Mouse (Mus musculus) hindbrain, embryonic 11.5 days (tissue): ENCODE data around the gene Dazap1. TPM values are rescaled to one million over a fixed set of nuclear protein-coding genes. Genes with fewer than 3 reads are reported as not detected.
"Not testable (repeated sequence)": the region's sequence is repeated elsewhere in the genome, so short reads cannot be mapped to it uniquely, and the experiment has no call there.

Source experiments
- ATAC-seq: fragments of 200-750 bp; cut with Nextera tagmentation; 2 replicates; pipeline ENCODE4 v1.8.0; 2017; ENCODE audit warnings: mild to moderate bottlenecking, moderate TSS enrichment, moderate library complexity; ENCODE audit not compliant: low FRiP score
- DNase-seq: peaks from one replicate; pipeline ENCODE4 v3.0.0-alpha.2; 2015; ENCODE audit warnings: low spot score
- H3K27ac ChIP-seq: fragments of 300-500 bp; sonication (generic); 2 replicates; pipeline ENCODE4 v1.5.1; 2014; ENCODE audit warnings: mild to moderate bottlenecking, low read depth, low read length
- H3K27me3 ChIP-seq: fragments of 300-500 bp; sonication (generic); 2 replicates; pipeline ENCODE4 v1.6.1; 2014; ENCODE audit warnings: mild to moderate bottlenecking, low read length, moderate library complexity, mixed read lengths; ENCODE audit not compliant: control insufficient read depth, insufficient read depth
- H3K36me3 ChIP-seq: fragments of 300-500 bp; sonication (generic); 2 replicates; pipeline ENCODE4 v1.6.1; 2014; ENCODE audit warnings: mild to moderate bottlenecking, low read length, moderate library complexity, mixed read lengths; ENCODE audit not compliant: control insufficient read depth, insufficient read depth
- H3K4me1 ChIP-seq: fragments of 300-500 bp; sonication (generic); replicated peaks from 2 replicates; pipeline ENCODE4 v1.6.1; 2014; ENCODE audit warnings: low read length, mixed read lengths; ENCODE audit not compliant: control insufficient read depth, insufficient read depth
- H3K4me2 ChIP-seq: fragments of 300-500 bp; sonication (generic); replicated peaks from 2 replicates; pipeline ENCODE4 v1.6.1; 2014; ENCODE audit warnings: mild to moderate bottlenecking, low read depth, low read length
- H3K4me3 ChIP-seq: fragments of 300-500 bp; sonication (generic); 2 replicates; pipeline ENCODE4 v1.5.1; 2014; ENCODE audit warnings: low read depth, low read length
- H3K9ac ChIP-seq: fragments of 300-500 bp; sonication (generic); 2 replicates; pipeline ENCODE4 v1.6.1; 2014; ENCODE audit warnings: low read depth, low read length
- H3K9me3 ChIP-seq: fragments of 300-500 bp; sonication (generic); 2 replicates; pipeline ENCODE4 v1.6.1; 2016; ENCODE audit warnings: low read length; ENCODE audit not compliant: control insufficient read depth
- WGBS: fragments of 180-500 bp; shearing (Covaris S2); extraction: QIAGEN DNeasy Blood & Tissue Kit; methylation state at CpG from one replicate; pipeline ENCODE4 v1.1.7; 2014; 5-methylcytosine and 5-hydroxymethylcytosine counted together
- polyA plus RNA-seq: library from polyadenylated mRNA; unstranded; fragments of >200 nt; fragmentation: Nextera tagmentation; extraction: Ambion mirVana; gene quantifications from 2 replicates; pipeline ENCODE4 v1.2.1, GENCODE M21; 2014

Gene Dazap1
- polyA plus RNA-seq: 46.8 and 47.3 TPM in 2 replicates

DNA sequence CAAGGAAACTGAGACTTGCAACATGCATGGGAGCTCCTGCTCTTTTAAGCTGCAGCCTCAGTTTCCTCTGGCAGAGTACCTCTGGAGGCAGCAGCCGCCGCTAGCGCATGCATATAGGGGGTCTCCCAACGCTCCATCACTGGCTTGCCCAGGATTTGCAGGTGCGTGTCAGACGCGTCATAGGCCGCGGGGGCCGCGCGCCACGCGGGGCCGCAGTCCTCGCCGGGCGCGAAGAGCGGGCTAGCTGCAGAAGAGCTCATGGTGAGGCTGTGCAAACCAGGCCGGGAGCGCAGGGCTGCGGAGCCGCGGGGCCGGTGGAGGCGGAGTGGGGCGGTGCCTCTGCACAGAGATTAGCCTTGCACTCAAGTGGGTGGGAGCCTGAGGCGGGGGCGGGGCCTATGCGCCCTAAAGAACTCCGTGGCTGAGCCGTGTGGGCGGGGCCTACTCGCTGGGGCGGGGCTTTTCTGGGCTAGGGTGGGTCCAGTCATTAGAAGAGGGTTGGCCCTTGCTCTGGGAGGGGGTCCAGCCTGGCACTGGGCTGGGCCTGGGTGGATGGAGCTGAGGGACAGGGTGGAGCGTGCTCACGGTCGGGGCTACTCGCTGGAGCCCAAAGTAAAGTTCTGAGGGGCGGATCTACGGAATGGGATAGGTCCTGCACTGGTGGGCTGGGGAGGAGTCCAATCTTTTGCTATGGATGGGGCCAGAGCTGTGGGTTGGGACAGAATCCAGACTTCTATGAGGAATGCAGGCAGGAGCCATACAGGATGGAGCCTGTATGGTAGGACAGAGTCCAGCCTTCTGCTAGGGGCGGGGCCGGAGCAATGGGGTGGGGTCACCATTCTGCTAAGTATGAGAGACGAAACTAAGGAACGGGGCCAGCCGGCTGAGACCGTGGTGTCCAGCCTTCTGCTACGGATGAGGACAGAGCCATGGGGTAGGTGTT is at the start of gene Dazap1, which contains the start of gene Gamt:
Gene Dazap1, plus strand, starts transcription at position 845 of the 943 bp plus-strand sequence.
Gene Gamt, minus strand, starts transcription at position 371 of the 943 bp plus-strand sequence.
- DNase-seq (peak; percentile 97), ATAC-seq (peak; percentile 84)
- H3K9ac ChIP-seq: peak within 1 kb of the TSS; percentile 68
- H3K4me2 ChIP-seq: peak within 1 kb of the TSS; percentile 93
- peak within 1 kb of the TSS; percentile 44 for H3K4me3 ChIP-seq
- 0 out of 2 replicates have a peak, but pooled peaks cover 1% of the 10 kb centered on the region for H3K36me3 ChIP-seq
- H3K9me3 ChIP-seq: no peaks in the 10 kb centered on the region
- H3K4me1 ChIP-seq: peaks cover 13% of the 10 kb centered on the region
- WGBS: under 1% methylated on average over 48 of the region's 49 CpGs
- peak within 1 kb of the TSS; percentile 90 for H3K27ac ChIP-seq
- H3K27me3 ChIP-seq: no peaks in the 10 kb centered on the region

DNA sequence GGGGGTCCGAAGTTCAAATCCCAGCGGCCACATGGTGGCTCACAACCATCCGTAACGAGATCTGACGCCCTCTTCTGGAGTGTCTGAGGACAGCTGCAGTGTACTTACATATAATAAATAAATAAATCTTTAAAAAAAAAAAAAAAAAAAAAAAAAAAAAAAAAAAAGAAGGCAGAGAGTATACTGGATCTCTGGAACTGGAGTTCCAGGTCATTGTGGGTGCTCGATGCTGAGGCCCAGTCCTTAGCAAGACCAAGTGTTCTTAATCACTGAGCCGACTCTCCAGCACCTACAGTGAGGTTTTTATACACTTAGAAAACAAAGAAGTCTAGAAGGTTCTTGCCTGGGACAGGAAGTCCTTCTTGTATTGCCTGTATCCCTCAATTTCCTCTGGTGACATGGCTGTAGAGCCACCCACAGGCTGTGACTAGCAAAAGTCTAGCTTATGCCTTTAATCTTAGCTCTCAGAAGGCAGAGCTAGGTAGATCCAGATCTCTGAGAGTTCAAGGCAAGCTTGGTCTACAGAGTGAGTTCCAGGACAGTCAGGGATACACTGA is 49.7 kb upstream of the Dazap1 start:
- H3K36me3 ChIP-seq, H3K9me3 ChIP-seq, ATAC-seq, H3K4me2 ChIP-seq, H3K4me3 ChIP-seq, H3K27me3 ChIP-seq, H3K9ac ChIP-seq, H3K27ac ChIP-seq, DNase-seq: not testable (repeated sequence)
- H3K4me1 ChIP-seq: peaks cover 12% of the 10 kb centered on the region; the same call in 1 of the 2 replicates
- 76% methylated on average over 7 of the region's 7 CpGs for WGBS

DNA sequence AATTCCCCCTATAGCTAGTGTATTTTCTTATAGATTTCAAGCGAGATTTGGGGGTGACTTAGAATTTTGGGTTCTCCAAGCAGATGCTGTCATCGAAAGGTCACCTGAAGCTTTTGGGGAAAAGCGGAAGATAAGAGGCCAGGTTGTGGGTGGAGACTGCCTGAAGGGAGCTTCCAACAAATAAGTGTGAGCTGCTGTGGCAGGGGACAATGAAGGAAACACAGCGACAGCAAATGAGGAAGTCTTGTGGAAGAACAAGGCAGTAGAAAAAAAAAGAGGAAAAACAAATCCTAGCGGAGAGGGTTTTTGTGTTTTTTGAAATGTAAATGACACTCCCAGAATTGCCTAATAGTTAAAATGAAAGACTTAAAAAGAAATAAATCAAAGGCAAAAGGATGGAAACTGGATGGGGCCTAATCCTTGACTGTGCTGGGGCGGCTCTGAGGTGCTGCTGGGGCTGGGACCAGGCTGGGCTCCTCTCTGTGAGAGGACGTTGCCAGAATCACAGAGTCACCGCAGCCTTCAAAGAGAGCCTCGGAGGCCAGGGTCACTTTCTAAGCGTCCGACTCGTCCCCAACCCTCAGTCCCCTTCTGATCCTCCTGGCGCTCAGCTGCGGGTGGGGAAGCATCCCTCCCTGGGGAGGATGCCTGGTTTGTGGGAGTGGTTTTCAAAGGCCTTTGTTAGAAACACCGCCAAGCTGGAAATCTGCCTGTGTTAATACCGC is 46.1 kb upstream of the Dazap1 start:
- Histone ChIP-seq H3K9ac (peak overlapping the region; percentile 57), H3K36me3 (no peaks in the 10 kb centered on the region), H3K4me1 (peaks cover 4% of the 10 kb centered on the region; the same call in 1 of the 2 replicates), H3K27ac (peak overlapping the region; percentile 36; the same call in 1 of the 2 replicates), H3K4me2 (no peak overlapping the region), H3K27me3 (no peaks in the 10 kb centered on the region), H3K4me3 (no peak overlapping the region), H3K9me3 (no peaks in the 10 kb centered on the region)
- DNase-seq (no peak), ATAC-seq (no peak)
- 14% methylated on average over 16 of the region's 16 CpGs for WGBS

DNA sequence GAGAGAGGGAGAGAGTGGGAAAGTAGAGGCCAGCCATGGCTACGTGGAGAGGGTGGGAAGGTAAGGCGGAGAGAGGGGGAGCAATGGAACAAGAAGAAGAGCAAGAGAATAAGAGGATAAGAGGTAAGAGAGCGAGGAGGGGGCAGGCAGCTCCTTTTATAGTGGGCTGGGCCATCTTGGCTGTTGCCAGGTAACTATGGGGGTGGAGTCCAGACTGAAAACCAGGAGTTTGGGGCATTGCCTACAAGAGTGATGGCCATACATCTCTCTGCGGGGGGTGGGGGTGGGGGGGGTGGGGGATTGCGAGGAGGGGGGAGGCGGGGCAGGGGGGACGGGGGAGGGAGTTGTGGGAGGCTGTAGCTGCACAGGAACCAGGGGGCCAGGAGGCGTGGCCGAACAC is 40.6 kb upstream of the Dazap1 start:
- DNase-seq (no peak), ATAC-seq (no peak)
- Histone ChIP-seq H3K27me3 (no peaks in the 10 kb centered on the region), H3K9me3 (no peaks in the 10 kb centered on the region), H3K4me1 (peaks cover under 1% of the 10 kb centered on the region; the same call in 1 of the 2 replicates), H3K36me3 (no peaks in the 10 kb centered on the region), H3K4me3 (no peak overlapping the region), H3K4me2 (no peak overlapping the region), H3K9ac (no peak overlapping the region), H3K27ac (no peak overlapping the region)
- 43% methylated on average over 6 of the region's 9 CpGs for whole genome bisulfite sequencing

DNA sequence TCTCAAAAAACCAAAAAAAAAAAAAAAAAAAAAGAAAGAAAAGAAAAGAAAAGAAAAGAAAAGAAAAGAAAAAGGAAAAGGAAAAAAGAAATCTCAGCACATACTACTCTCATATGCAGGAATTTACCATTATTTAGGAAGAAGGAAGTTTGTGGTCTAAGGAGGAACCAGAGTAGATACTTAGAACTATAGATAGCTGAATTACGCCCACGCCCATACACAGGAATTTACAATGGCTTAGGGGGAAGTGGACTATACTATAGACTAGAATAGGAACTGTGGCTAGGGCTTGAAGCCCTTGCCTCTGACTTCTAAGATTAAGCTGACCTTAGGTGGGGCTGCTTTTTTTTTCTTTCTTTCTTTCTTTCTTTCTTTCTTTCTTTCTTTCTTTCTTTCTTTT is 38.1 kb upstream of the Dazap1 start:
- not testable (repeated sequence) for H3K4me1 ChIP-seq, H3K4me3 ChIP-seq, H3K9ac ChIP-seq, H3K4me2 ChIP-seq, DNase-seq, H3K36me3 ChIP-seq, H3K9me3 ChIP-seq, H3K27me3 ChIP-seq, H3K27ac ChIP-seq, ATAC-seq
- 84% methylated on average over 2 of the region's 2 CpGs for WGBS

DNA sequence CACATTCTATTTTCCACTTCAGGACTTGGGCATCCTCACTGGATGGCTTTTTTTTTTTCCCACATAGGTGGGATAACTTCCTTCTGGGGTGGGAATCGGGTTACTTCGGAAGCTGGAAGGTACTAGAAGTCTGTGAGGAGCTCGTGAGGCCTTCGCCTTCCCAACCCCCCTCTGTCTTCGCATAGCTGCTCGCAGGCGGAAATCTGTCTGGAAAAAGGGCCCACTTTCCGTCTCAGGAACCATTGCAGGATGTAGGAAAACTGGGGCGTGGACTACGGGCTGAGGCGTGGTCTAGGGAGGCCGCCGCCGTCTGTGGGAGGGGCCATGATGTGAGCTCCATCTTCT is 35.2 kb upstream of the Dazap1 start:
- H3K27me3 ChIP-seq: no peaks in the 10 kb centered on the region
- no peaks in the 10 kb centered on the region for H3K36me3 ChIP-seq
- peak overlapping the region; percentile 45; the same call in 1 of the 2 replicates for H3K9ac ChIP-seq
- peak overlapping the region; percentile 85 for H3K4me3 ChIP-seq
- DNase-seq (no peak), ATAC-seq (peak; percentile 17)
- H3K27ac ChIP-seq: peak overlapping the region; percentile 90
- H3K9me3 ChIP-seq: no peaks in the 10 kb centered on the region
- WGBS: 1% methylated on average over 14 of the region's 14 CpGs
- peaks cover 11% of the 10 kb centered on the region for H3K4me1 ChIP-seq
- peak overlapping the region; percentile 93 for H3K4me2 ChIP-seq

DNA sequence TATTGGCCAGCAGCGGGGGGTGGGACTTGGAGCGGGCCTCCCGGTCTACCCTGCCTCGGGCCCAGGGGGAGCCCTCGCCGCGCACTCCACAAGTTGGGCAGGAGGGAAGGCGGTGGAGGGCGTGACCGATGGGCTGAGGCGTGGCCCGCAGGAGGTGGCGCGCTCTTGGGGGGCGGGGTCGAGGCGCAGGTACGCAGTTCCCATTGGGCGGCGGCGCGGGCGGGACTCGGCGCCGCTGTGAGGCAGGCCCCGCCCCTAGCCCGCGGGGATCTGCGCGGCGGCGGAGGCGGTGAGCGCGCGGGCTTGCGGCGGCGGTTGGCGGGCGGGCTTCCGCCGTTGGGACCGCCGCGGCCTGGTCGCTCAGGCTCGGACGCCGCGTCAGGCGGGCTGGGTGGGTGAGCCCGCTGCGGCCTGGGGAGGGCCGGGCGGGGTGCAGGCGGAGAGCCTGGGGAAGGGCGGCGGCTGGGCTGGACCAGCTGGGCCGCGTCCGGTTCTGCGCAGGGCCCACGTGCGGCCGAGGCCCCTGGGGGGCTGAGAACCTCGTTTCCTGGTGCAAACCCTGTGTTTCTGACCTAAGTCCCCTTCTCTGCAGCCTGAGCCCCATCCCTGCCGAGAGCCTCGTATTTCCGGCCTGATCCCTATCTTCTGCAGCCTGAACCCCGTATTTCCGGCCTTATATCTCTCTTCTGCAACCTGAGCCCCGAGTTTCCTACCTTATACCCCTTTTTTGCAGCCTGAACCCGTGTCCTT is 34.7 kb upstream of the Dazap1 start, which contains the start of gene Mum1:
Gene Mum1, plus strand, starts transcription at position 19 of the 750 bp plus-strand sequence.
- peaks cover 11% of the 10 kb centered on the region for H3K4me1 ChIP-seq
- DNase-seq: peak; percentile 99

DNA sequence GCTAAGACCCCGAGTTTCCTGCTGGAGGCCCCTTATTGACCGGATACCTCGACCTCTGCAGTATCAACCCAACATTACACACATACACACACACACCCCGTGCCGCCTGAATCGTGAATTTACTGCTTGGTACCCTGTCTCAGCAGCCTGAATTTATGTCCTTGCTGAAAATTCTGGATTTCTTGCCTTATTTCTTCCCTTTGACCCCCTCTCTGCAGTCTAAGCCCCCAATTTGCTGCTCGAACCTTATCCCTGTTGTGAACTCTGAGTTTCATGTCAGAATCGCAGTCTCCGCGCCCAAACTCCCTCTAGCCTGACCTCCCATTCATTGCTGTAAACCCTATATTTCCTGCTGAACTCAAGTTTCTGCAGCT is 34.1 kb upstream of the Dazap1 start:
- Histone ChIP-seq H3K4me3 (peak overlapping the region; percentile 85), H3K4me1 (peaks cover 11% of the 10 kb centered on the region), H3K9ac (peak overlapping the region; percentile 95), H3K27me3 (no peaks in the 10 kb centered on the region), H3K27ac (peak overlapping the region; percentile 90; the same call in 1 of the 2 replicates), H3K9me3 (no peaks in the 10 kb centered on the region), H3K4me2 (peak overlapping the region; percentile 93), H3K36me3 (no peaks in the 10 kb centered on the region)
- 11% methylated on average over 10 of the region's 10 CpGs for WGBS
- ATAC-seq (no peak; the same call in 1 of the 2 replicates), DNase-seq (no peak)

More for the DNA sequence above, 34.7 kb upstream of the Dazap1 start, which contains the start of gene Mum1:
- no peaks in the 10 kb centered on the region for H3K36me3 ChIP-seq
- no peaks in the 10 kb centered on the region for H3K9me3 ChIP-seq
- peak; percentile 98 for ATAC-seq
- H3K9ac ChIP-seq: peak within 1 kb of the TSS; percentile 95
- H3K4me3 ChIP-seq: peak within 1 kb of the TSS; percentile 85
- H3K4me2 ChIP-seq: peak within 1 kb of the TSS; percentile 93
- H3K27ac ChIP-seq: peak within 1 kb of the TSS; percentile 90
- under 1% methylated on average over 58 of the region's 75 CpGs for WGBS
- H3K27me3 ChIP-seq: no peaks in the 10 kb centered on the region
